Mouse (Mus musculus) B cell, adult 67 days (primary cell): ENCODE results near the gene Dpf2. TPM values are rescaled to one million over a fixed set of nuclear protein-coding genes. Genes with fewer than 3 reads are reported as not detected.

Experiments
- total RNA-seq, 2 experiments: library from RNA; stranded (reverse); gene quantifications; 4 replicates each; pipeline ENCODE4 v1.2.4; 2023

The Dpf2 gene
- total RNA-seq = 100 to 1,000 TPM; 171 to 191 TPM

DNA sequence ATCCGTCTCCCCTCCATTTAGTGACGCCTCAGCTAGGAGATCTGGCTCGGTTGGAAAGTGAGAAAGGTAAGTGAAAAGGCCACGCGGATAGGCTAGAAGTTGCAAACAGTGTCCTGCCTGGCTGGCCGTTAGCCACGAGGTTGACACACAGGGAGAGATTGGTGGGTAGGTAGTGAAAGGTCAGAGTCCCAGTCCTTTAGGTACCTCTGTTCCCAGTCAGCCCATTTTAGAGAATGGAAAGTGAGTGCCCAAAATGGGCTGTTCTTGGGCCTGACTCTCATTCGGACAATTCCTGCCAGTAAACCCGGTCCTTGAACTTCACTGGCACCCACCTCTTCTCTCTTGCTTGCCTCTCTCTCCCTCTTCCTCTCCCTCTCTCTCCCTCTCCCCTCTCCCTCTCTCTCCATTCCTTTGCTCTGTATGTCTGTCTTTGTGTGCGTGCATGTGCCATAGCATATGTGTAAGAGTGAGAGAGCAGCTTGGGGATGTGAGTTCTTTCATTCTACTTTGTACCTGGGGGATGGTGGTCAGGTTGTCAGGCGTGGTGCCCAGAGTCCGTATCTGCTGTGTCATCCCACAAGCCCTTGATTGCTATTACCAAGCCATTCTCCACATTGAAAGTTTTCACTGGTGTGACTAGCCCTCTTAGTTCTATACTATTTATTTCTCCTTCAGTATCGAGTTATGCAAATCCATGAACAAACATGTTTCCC lies at the start of gene Dpf2:
Gene Dpf2, minus strand, starts transcription at position 4 of the 713 bp plus-strand sequence.

DNA sequence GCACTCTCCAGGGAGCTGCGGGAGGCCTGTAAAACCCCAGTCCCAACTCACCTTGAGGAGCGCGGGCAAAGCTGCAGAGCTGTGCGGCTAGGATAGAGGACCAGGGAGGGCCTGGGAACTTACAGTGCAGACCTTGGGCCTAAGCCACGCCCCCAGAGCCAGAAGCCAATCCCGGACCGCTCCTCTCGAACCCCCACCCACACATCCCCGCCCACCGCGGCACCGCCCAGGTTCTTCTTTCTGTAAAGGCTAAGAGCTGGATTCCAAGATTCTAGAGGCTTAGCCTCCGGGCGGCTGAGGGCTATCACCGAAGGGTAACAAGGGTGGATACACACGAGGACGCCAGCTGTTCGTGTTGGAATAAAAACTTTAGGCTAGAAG lies 11.9 kb upstream of the Dpf2 start, which contains the start of gene Cdc42ep2:
Gene Cdc42ep2, minus strand, starts transcription at position 104 of the 381 bp plus-strand sequence.

DNA sequence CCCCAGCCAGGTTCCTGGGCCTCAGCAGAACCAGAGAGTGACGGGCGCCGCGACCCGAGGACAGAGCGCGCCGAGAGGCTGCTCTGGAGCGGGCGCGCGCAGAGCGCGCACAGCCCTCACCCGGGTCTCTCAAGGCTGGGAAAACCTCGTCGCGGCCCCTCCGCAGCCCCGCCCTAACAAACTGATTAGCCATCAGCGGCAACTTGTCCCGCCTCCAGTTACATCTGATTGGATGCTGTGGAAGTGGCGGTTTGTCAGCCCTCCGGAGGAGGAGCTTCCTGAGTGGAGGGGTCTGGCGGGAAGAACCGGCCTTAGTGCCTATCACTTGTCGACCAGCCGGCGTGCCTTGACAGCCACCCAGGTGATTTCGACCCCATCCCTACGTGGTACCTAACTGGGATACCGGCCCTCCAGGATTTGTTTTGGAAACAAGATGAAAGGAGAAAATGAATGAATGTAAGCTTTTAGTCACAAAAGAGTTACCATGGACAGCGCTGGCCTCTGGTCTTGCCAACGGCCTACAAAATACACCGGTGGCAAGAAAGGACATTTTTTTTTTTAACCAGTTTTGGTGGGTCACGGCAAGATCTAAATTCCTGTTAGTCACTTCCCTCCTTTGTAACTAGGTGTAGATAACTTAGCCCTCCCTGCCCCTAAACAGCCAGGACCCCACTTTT lies 18.7 kb downstream of the Dpf2 start, which contains the start of gene Tigd3:
Gene Tigd3, minus strand, starts transcription at position 148 of the 677 bp plus-strand sequence.

DNA sequence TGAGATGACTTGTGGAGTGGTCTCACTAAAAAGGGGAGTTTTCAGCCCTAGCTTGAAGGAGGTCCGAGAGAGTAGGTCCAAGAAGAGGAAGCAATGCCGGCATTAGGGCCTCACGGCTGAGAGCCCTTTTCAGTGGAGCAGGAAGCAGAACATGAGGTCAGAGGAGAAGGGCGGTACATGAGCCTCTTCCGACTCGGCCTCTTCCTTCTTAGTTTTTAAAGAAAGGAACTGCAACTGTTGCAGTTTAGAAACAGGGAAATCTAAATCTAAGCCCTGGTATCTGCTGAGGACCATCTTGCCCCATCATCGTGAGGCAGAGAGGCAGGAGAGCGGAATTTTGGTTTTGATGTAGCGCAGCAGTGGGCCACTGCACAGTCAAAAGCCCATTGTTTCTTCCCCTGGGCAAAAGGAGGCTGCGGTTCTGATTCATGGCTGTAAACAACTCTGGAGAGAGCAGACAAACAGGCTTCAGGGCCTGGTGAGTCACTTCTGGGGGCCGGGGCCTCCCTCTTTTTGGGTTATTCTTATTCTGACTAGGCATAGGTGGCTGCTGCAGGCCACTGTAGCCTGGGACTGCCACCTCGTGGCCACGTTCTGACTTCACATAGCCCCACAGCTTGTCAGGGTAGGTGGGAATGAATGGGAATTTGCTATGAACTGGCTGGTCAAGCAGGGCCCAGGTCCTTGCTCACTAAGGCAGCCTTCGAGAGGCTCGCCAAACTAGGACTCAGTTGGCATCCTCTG lies 35.0 kb downstream of the Dpf2 start, which contains the start of gene Slc25a45:
Gene Slc25a45, plus strand, starts transcription at position 191 of the 744 bp plus-strand sequence.

DNA sequence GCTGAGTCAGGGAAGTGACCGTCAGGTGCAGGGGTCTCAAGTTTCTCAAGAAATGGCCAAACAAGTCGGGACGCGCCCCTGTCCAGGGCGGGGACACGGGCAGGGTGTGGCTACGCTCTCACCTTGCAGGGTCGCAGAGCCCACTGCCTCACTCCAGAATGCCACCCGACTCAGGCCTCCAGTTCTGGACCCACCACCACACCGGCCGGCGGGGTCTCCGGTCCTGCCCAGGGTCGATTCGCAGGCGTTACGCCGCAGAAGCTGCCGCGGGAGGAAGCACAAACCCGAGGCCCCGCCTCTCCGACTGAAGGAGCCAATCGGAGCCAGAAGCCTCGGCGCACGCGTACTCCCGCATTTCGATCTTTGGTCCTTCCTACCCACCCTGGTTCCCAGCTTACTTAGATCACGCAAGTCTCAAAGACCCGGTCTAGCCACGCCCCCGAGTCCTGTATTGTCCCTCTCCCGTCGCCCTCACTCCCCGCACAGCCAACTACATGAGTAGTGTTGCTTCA lies 37.8 kb downstream of the Dpf2 start, which contains the start of gene Frmd8:
Gene Frmd8, minus strand, starts transcription at position 306 of the 512 bp plus-strand sequence.

Other genes starting within 250 kb of the Dpf2 start
- gene Sipa1, start 249.3 kb downstream of the Dpf2 start, total RNA-seq = 100 to 1,000 TPM; 661 to 707 TPM
- 10 to 100 TPM; 62.0 to 64.7 TPM for gene Map3k11, start 224.3 kb downstream of the Dpf2 start, total RNA-seq
- 100 to 1,000 TPM; 203 to 215 TPM for gene Pcnx3, start 224.1 kb downstream of the Dpf2 start, total RNA-seq
- gene Kcnk7, start 208.6 kb downstream of the Dpf2 start, total RNA-seq = not detected
- gene Ehbp1l1, start 186.7 kb downstream of the Dpf2 start, total RNA-seq = 10 to 100 TPM; 57.1 to 58.7 TPM
- 10 to 100 TPM; 23.5 to 24.9 TPM for gene Fam89b, start 183.4 kb downstream of the Dpf2 start, total RNA-seq
- not detected for gene Ltbp3, start 172.1 kb downstream of the Dpf2 start, total RNA-seq
- gene Scyl1, start 141.6 kb downstream of the Dpf2 start, total RNA-seq = 10 to 100 TPM; 84.0 to 96.8 TPM
- gene Frmd8, start 37.7 kb downstream of the Dpf2 start, total RNA-seq = 10 to 100 TPM; 39.6 to 41.7 TPM
- gene Slc25a45, start 35.2 kb downstream of the Dpf2 start, total RNA-seq = 10 to 100 TPM; 21.2 to 26.6 TPM
- 1 to 10 TPM; 3.4 to 4.2 TPM for gene Tigd3, start 18.9 kb downstream of the Dpf2 start, total RNA-seq
- gene Cdc42ep2, start 11.8 kb upstream of the Dpf2 start, total RNA-seq = not detected
- 10 to 100 TPM; 77.0 to 78.2 TPM for gene Pola2, start 51.2 kb upstream of the Dpf2 start, total RNA-seq
- not detected for gene Slc22a20, start 73.1 kb upstream of the Dpf2 start, total RNA-seq
- gene Capn1, start 102.9 kb upstream of the Dpf2 start, total RNA-seq = 100 to 1,000 TPM in 1 of 2 experiments, 10 to 100 TPM in 1; 97.9 to 103 TPM
- 100 to 1,000 TPM; 205 to 221 TPM for gene Syvn1, start 133.6 kb upstream of the Dpf2 start, total RNA-seq
- gene Mrpl49, start 144.8 kb upstream of the Dpf2 start, total RNA-seq = 10 to 100 TPM; 24.4 to 30.4 TPM
- gene Fau, start 144.8 kb upstream of the Dpf2 start, total RNA-seq = 1,000 to 10,000 TPM; 3,281 to 3,326 TPM
- gene Znhit2, start 148.2 kb upstream of the Dpf2 start, total RNA-seq = 10 to 100 TPM; 11.5 to 17.8 TPM
- 10 to 100 TPM; 11.2 to 16.4 TPM for gene Tm7sf2, start 155.4 kb upstream of the Dpf2 start, total RNA-seq
- gene Vps51, start 164.2 kb upstream of the Dpf2 start, total RNA-seq = 100 to 1,000 TPM in 1 of 2 experiments, 10 to 100 TPM in 1; 83.4 to 105 TPM
- not detected for gene Tmem262, start 167.0 kb upstream of the Dpf2 start, total RNA-seq
- not detected for gene Gm28374, start 169.2 kb upstream of the Dpf2 start, total RNA-seq
- gene Zfpl1, start 171.9 kb upstream of the Dpf2 start, total RNA-seq = 10 to 100 TPM; 51.4 to 65.8 TPM
- 1 to 10 TPM; 1.6 TPM for gene Cdca5, start 172.0 kb upstream of the Dpf2 start, total RNA-seq
- not detected for gene AC131692.1, start 181.4 kb upstream of the Dpf2 start, total RNA-seq
- gene Naaladl1, start 192.8 kb upstream of the Dpf2 start, total RNA-seq = not detected
- 1 to 10 TPM; 8.8 to 10.0 TPM for gene Sac3d1, start 205.6 kb upstream of the Dpf2 start, total RNA-seq
- gene Snx15, start 215.3 kb upstream of the Dpf2 start, total RNA-seq = 10 to 100 TPM; 41.1 to 46.7 TPM
- gene Batf2, start 228.0 kb upstream of the Dpf2 start, total RNA-seq = not detected
- 10 to 100 TPM; 31.4 to 32.2 TPM for gene Arl2, start 228.5 kb upstream of the Dpf2 start, total RNA-seq